Mouse (Mus musculus) forebrain, embryonic 10.5 days (tissue): ENCODE measurements at regions not wholly inside any gene's neighbourhood (a gene's known extent, or its start where the extent isn't known, plus 50 kb on each side); places are given as distances from the start of the nearest gene placed in this dataset.

ENCODE experiments used
- DNase-seq: peaks from one replicate; pipeline ENCODE4 v3.0.0-alpha.2; 2017; ENCODE audit warnings: low spot score; ENCODE audit errors: extremely low spot score
- H3K27ac ChIP-seq: fragments of 300-500 bp; sonication (generic); 2 replicates; pipeline ENCODE4 v1.5.1; 2016; ENCODE audit warnings: mild to moderate bottlenecking
- H3K27me3 ChIP-seq: fragments of 300-500 bp; sonication (generic); 2 replicates; pipeline ENCODE4 v1.6.1; 2016; ENCODE audit warnings: mild to moderate bottlenecking; ENCODE audit not compliant: poor library complexity, severe bottlenecking
- H3K36me3 ChIP-seq: fragments of 300-500 bp; sonication (generic); replicated peaks from 2 replicates; pipeline ENCODE4 v1.6.1; 2016; ENCODE audit warnings: mild to moderate bottlenecking, moderate library complexity
- H3K4me1 ChIP-seq: fragments of 300-500 bp; sonication (generic); 2 replicates; pipeline ENCODE4 v1.6.1; 2016
- H3K4me3 ChIP-seq: fragments of 300-500 bp; sonication (generic); 2 replicates; pipeline ENCODE4 v1.5.1; 2016; ENCODE audit warnings: mild to moderate bottlenecking, moderate library complexity
- H3K9me3 ChIP-seq: fragments of 300-500 bp; sonication (generic); 2 replicates; pipeline ENCODE4 v1.6.1; 2016; ENCODE audit warnings: mild to moderate bottlenecking, moderate library complexity
- WGBS: fragments of 180-500 bp; shearing (Covaris S2); methylation state at CpG from one replicate; pipeline ENCODE4 v1.1.7; 2016; 5-methylcytosine and 5-hydroxymethylcytosine counted together

DNA sequence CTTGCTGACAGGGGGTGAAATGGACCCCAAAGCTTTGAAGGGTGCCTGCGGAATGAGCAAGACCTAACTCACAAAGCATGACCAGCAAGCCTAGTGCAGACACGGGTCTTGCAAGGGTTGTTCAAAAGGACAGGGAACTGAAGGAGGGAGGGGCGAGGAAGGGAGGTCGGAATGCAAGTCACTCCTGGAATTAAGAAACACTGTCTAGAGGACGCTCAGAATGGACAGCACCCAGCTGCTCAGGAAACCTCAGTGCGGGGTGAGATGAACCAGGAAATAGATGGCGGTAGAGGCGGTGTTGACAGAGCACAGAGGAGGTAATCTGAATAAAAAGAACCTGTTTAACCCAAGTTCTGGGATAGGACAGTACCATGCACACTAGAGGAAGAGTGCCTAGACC lies 260.4 kb upstream of the Pard3b start:
- DNase-seq, result no peak
- no peak overlapping the region for H3K27ac ChIP-seq
- peaks cover 26% of the 10 kb centered on the region for H3K27me3 ChIP-seq
- no peaks in the 10 kb centered on the region for H3K36me3 ChIP-seq
- no peaks in the 10 kb centered on the region for H3K9me3 ChIP-seq
- peaks cover 36% of the 10 kb centered on the region for H3K4me1 ChIP-seq
- WGBS, result 80% methylated on average over 8 of the region's 8 CpGs
- H3K4me3 ChIP-seq, result no peak overlapping the region

DNA sequence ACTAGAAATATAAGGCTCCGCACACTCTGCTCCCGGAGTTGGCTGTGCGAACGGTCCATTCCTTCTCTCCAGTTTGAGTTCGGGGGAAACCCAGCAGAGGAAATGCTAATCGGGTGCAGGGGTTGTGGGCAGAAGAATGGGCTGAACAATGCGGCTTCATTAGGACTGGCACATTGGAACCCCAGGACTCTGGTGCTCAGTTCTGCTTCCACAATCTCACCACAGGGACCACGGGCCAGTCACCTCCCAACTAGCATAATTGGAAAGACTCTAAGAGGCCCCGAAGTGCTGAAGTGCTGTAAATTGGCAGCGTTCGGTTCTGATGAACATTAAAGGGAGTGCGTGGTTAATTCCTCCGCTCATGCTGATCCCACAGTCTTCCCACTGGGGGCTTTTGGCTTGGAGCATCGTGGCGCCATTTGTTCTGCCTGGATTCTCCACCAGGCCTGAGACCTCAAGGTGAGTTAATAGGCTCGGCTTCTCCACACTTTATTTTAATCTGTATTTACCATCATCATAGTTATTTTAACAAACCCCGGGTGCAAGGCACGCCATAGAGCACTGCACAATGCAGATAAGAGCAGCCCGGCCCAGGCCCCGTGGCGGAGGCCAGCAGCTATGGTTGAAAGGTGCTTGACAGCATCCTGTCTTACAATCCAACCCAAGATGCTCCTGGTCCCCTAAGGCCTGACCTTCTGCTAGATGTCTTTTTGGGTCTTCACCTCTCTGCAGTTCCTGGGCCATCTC lies 258.7 kb upstream of the Pard3b start:
- Histone ChIP-seq H3K4me3 (no peak overlapping the region), H3K9me3 (no peaks in the 10 kb centered on the region), H3K4me1 (peaks cover 36% of the 10 kb centered on the region), H3K27me3 (peaks cover 26% of the 10 kb centered on the region), H3K27ac (peak overlapping the region; percentile 40; the same call in 1 of the 2 replicates), H3K36me3 (no peaks in the 10 kb centered on the region)
- DNase-seq, result peak; percentile 42
- 60% methylated on average over 21 of the region's 21 CpGs for WGBS

DNA sequence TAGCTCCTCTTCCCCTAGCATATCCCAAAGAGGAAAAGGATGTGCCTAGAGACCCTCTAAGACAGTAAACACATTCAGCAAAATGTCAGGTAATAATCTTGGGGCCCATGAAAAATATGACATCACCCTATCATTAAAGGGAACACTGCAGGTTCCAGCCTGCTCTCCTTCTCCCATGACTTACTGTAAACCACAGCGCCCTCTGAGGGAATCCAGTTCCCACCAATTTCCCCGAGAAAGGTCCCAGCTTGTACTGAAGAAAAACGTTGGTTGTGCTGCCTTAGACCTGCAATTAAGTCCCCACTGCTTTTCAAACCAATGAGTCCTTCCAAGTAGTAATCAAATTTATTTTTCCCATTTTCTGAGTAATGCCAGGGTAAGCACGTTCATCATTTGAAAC lies 251.0 kb upstream of the Pard3b start:
- 72% methylated on average over 4 of the region's 4 CpGs for WGBS
- DNase-seq, result no peak
- H3K36me3 ChIP-seq, result no peaks in the 10 kb centered on the region
- H3K27ac ChIP-seq, result no peak overlapping the region
- no peaks in the 10 kb centered on the region for H3K9me3 ChIP-seq
- H3K4me1 ChIP-seq, result no peaks in the 10 kb centered on the region
- no peak overlapping the region for H3K4me3 ChIP-seq
- no peaks in the 10 kb centered on the region for H3K27me3 ChIP-seq

DNA sequence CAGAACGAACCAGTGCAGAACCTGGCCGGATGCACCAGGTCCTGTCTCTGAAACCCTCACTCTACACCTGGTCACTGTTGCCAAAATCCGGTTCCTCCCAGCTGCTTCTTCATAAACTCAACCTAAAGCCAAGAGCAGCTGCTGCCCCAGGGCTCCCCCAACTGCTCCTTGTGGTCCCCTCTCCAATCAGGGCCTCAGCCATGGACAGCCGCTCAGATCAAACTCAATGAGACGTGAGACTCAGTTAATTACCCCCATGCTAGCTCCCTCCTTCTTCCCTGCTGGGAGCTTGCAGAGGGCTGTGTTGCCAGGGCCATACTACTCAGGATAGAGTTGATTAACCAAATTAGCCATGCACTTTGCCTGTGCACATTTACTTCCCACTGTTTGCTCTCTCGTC lies 240.8 kb upstream of the Pard3b start:
- H3K27ac ChIP-seq, result no peak overlapping the region
- WGBS, result 37% methylated on average over 6 of the region's 6 CpGs
- peaks cover 6% of the 10 kb centered on the region; the same call in 1 of the 2 replicates for H3K27me3 ChIP-seq
- no peak for DNase-seq
- no peaks in the 10 kb centered on the region for H3K9me3 ChIP-seq
- no peak overlapping the region for H3K4me3 ChIP-seq
- no peaks in the 10 kb centered on the region for H3K36me3 ChIP-seq
- peaks cover 13% of the 10 kb centered on the region for H3K4me1 ChIP-seq

DNA sequence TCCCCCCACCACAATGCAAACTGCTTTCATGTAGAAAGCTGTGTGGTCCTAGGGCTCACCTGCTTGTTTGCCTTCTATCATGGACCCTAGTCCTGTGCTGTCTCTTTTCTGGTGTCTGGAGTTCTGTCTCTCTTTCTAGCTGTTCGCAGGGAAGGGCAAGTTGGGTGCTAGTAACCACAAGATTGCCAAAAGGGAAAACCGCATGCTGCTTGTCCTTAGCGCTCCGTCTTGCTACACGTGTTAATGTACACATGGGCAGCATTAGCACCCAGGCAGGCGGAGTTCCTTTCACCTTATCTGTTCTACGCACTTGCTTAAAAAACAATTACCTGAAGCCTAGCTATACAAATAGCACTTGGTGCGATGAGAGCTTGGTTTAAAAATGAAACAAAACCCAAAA lies 236.3 kb upstream of the Pard3b start:
- Histone ChIP-seq H3K36me3 (no peaks in the 10 kb centered on the region), H3K9me3 (no peaks in the 10 kb centered on the region), H3K27me3 (peaks cover 9% of the 10 kb centered on the region; the same call in 1 of the 2 replicates), H3K4me1 (peaks cover 22% of the 10 kb centered on the region), H3K4me3 (no peak overlapping the region), H3K27ac (no peak overlapping the region)
- DNase-seq, result no peak
- 73% methylated on average over 8 of the region's 8 CpGs for WGBS

DNA sequence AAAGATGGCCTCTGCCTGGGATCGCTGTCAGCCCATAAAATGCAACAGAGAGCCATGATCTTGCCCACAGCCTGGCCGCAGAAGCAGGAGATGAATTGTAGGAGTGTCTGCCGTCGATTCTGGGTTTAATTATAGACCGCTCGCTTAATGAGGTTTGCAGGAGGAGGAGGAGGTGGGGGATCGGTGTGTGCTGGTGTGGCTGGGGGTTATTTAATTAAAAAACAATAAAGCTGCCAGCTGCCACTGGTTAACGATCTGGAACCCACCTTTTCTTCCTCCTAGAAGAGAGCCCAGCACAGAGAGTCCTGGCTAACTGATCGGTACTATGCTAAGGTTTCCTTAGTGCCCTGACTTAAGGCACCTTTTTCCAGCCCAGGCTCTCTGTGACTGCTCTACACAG lies 231.4 kb upstream of the Pard3b start:
- Histone ChIP-seq H3K36me3 (no peaks in the 10 kb centered on the region), H3K4me3 (no peak overlapping the region), H3K27ac (0 out of 2 replicates have a peak overlapping the region, but pooled peaks have one; percentile 22), H3K27me3 (0 out of 2 replicates have a peak, but pooled peaks cover 3% of the 10 kb centered on the region), H3K4me1 (peaks cover 16% of the 10 kb centered on the region), H3K9me3 (no peaks in the 10 kb centered on the region)
- no peak for DNase-seq
- WGBS, result 27% methylated on average over 9 of the region's 9 CpGs

DNA sequence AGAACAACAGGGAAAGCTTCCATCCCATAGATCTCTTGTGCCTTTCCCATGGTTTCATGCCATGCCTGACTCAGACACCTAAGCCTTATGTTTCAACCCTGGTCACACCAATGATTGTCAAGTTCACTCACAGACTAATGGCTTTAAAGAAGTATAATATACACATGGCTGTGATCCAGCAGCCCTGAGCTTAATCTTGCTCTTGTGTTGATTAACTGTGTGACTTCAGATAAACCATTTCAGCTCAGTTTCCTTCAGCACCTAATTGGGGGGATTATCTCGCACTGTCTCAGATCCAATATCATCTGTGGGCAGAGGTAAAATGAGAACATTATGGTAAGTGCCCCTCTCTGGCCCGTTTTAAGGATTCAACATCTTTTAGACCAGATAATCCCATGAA lies 223.9 kb upstream of the Pard3b start:
- Histone ChIP-seq H3K27me3 (peaks cover 8% of the 10 kb centered on the region; the same call in 1 of the 2 replicates), H3K27ac (no peak overlapping the region), H3K4me1 (peaks cover 3% of the 10 kb centered on the region), H3K36me3 (no peaks in the 10 kb centered on the region), H3K4me3 (no peak overlapping the region), H3K9me3 (no peaks in the 10 kb centered on the region)
- WGBS, result 62% methylated on average over 2 of the region's 2 CpGs
- no peak for DNase-seq

DNA sequence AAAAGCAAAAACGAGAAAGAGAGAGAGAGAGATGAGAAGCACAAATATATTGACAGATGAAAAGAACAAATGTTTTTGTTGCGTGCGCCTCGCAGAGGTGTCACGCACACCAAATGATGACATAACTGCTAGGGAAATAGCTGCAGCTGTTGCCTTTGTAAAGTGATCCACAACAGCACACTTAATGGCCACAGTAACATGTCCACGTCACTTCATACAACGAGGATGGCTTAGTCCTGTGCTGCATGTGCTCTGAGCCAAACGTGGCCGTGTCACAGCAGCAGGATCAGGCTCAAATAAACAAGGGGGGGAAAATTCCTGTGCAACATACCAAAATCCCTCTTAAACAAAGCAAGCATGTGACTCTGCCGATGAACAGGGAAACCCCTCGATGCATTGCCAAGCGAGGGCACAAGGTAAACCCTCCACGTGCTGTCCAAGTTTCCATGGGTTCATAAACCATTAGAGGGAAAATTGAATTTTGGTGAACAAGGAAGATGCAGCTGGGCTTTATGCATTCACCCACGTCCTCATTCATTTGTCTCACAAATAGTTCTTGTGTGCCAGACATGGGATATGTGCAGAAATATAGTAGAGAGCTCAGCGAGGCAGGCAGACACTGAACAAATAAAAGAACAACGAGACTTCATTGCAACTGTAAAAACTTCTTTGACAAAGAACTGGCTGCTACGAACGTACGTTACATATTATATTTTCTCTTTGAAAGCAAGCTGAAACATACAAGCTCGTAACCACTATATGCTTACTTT lies 223.0 kb upstream of the Pard3b start:
- Histone ChIP-seq H3K27ac (no peak overlapping the region), H3K27me3 (peaks cover 8% of the 10 kb centered on the region; the same call in 1 of the 2 replicates), H3K9me3 (no peaks in the 10 kb centered on the region), H3K4me1 (peaks cover 7% of the 10 kb centered on the region), H3K36me3 (no peaks in the 10 kb centered on the region), H3K4me3 (no peak overlapping the region)
- 89% methylated on average over 20 of the region's 20 CpGs for WGBS
- DNase-seq, result no peak

DNA sequence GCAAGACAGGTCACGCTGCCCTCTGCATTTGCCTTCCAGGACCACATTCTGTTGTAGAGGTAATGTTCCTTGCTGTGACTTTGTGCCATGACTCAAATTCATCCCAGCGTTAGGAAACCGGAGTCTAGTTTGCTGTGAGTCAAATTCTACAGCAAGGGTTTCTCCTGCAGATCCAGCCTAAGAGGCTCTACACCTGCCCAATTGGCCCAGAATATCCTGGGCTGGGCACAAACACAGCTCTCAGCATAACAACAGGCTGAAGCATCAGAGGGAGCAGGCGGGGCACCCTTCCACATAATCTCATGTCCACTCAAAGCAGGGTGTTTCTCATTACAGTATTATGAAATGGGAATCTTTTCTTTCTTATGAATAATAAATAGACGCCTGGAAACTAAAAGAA lies 220.2 kb upstream of the Pard3b start:
- H3K4me1 ChIP-seq, result peaks cover 7% of the 10 kb centered on the region
- no peaks in the 10 kb centered on the region for H3K36me3 ChIP-seq
- H3K27me3 ChIP-seq, result peaks cover 8% of the 10 kb centered on the region; the same call in 1 of the 2 replicates
- H3K4me3 ChIP-seq, result no peak overlapping the region
- 58% methylated on average over 5 of the region's 5 CpGs for WGBS
- H3K9me3 ChIP-seq, result no peaks in the 10 kb centered on the region
- no peak overlapping the region for H3K27ac ChIP-seq
- DNase-seq, result no peak

DNA sequence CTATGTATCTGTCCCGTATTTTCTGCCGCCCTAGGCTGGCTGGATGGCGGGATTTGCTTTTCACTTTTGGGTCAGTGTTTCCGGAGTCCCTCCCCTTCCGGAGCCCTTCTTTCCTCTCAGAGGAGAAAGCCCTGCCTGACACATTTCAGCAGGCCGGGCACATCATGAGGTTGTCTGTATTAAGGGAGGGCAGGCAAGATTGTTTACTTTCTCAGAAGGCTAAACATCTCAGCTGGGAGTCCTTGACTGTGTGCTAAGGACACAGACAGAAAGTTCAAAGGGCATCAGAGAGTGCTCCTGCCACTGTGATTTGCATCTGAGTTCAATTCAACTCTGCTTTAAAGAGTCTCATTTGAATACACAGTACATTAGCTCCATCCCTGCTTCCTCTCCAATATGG lies 218.8 kb upstream of the Pard3b start:
- H3K9me3 ChIP-seq, result no peaks in the 10 kb centered on the region
- WGBS, result 42% methylated on average over 6 of the region's 6 CpGs
- no peak overlapping the region for H3K27ac ChIP-seq
- peaks cover 8% of the 10 kb centered on the region; the same call in 1 of the 2 replicates for H3K27me3 ChIP-seq
- H3K4me3 ChIP-seq, result no peak overlapping the region
- no peak for DNase-seq
- H3K36me3 ChIP-seq, result no peaks in the 10 kb centered on the region
- H3K4me1 ChIP-seq, result peaks cover 7% of the 10 kb centered on the region

DNA sequence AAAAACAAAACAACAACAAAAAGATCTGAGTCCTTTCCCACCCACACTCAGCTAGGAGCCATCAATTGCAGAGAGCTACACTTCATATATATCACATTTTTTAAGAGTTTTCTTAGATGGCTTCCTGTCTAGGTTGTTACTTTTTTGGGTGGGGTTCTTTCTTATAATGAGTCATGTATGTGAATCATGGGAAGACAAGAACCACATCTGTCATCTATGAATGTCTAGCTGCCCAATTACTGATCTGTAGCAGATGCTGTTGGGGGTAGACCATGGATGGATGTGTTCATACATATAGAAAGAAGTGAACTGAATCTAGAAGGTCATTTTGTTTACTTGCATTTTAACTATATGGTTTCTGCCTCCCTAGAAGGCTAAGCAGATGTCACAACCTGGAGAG lies 215.4 kb upstream of the Pard3b start:
- no peak for DNase-seq
- no peaks in the 10 kb centered on the region for H3K9me3 ChIP-seq
- peaks cover 7% of the 10 kb centered on the region for H3K4me1 ChIP-seq
- H3K27me3 ChIP-seq, result no peaks in the 10 kb centered on the region
- H3K4me3 ChIP-seq, result no peak overlapping the region
- H3K27ac ChIP-seq, result no peak overlapping the region
- H3K36me3 ChIP-seq, result no peaks in the 10 kb centered on the region

DNA sequence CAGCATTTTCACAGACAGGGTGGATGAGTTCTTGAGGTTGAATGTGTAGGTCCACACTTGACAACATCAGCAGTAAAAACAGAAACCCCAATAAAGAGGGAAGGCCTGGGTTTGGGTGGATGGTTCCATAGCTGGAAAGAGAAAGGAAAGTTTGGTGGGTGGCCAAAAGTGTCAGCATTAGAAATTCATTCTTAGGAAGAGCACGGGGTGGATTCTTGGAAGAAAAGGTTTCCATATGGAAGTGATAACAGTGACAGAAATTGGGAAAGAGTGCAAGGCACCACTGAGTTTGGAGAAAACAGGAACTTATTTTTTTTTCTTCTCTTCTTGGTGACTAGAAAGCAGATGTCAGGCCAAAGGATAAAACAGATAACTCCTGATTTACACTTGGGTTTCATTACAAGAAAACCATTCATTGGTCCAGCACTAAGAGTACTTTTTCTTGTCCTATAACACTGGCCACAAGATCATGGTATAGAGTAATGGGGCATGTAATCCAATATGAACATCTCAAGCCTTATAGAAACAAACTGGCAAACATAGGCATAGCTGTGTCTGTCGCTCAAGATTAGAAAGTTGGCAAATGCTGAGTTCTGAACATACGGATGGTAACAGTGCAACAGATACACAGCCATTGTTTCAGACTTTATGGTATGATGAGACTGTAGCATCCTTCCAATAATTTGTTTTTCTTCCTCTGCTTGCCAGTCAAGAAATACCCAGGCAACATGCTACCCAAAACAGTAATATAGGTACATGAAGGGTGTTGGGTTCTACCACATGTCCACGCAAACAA lies 209.7 kb upstream of the Pard3b start:
- Histone ChIP-seq H3K9me3 (no peaks in the 10 kb centered on the region), H3K36me3 (no peaks in the 10 kb centered on the region), H3K27me3 (no peaks in the 10 kb centered on the region), H3K4me1 (no peaks in the 10 kb centered on the region), H3K27ac (no peak overlapping the region), H3K4me3 (no peak overlapping the region)
- no peak for DNase-seq
- 90% methylated on average over 4 of the region's 4 CpGs for WGBS
